Mouse (Mus musculus) CH12.LX (cell line): ENCODE measurements around the gene Letmd1.

Source experiments
- CTCF ChIP-seq, 2 experiments: IDR thresholded peaks in 1 of 2; conservative IDR thresholded peaks in 1 of 2; 2 replicates each; pipeline ENCODE4 v1.5.1; 2011 to 2012; ENCODE audit warnings: low read depth in 2 of 2, low read length in 2 of 2, improper control_type of control experiment in 1 of 2, inconsistent platforms in 1 of 2, mild to moderate bottlenecking in 1 of 2, moderate library complexity in 1 of 2
- E2F4 ChIP-seq: IDR thresholded peaks from 2 replicates; pipeline ENCODE4 v1.6.1; 2011; ENCODE audit warnings: low read depth, low read length, improper control_type of control experiment; ENCODE audit not compliant: insufficient replicate concordance
- JUND ChIP-seq: conservative IDR thresholded peaks from 2 replicates; pipeline ENCODE4 v1.6.1; 2011; ENCODE audit warnings: low read depth, low read length, improper control_type of control experiment
- MAZ ChIP-seq: IDR thresholded peaks from 2 replicates; pipeline ENCODE4 v1.6.1; 2012; ENCODE audit warnings: low read depth, mild to moderate bottlenecking, inconsistent platforms, low read length, improper control_type of control experiment, moderate library complexity
- MXI1 ChIP-seq: IDR thresholded peaks from 2 replicates; pipeline ENCODE4 v1.6.1; 2011; ENCODE audit warnings: mild to moderate bottlenecking, low read depth, low read length, improper control_type of control experiment
- POLR2A ChIP-seq: IDR thresholded peaks from 2 replicates; pipeline ENCODE4 v1.6.1; 2011; ENCODE audit warnings: low read depth, mild to moderate bottlenecking, improper control_type of control experiment, low read length
- UBTF ChIP-seq: IDR thresholded peaks from 2 replicates; pipeline ENCODE4 v1.6.1; 2012; ENCODE audit warnings: low read depth, mild to moderate bottlenecking, inconsistent platforms, low read length, improper control_type of control experiment, moderate library complexity
- ZC3H11A ChIP-seq: IDR thresholded peaks from 2 replicates; pipeline ENCODE4 v1.6.1; 2012; ENCODE audit warnings: low read depth, mild to moderate bottlenecking, inconsistent platforms, low read length, improper control_type of control experiment

- TF ChIP-seq POLR2A = no peak
- no peak for TF ChIP-seq JUND
- TF ChIP-seq ZC3H11A = no peak
- no peak for TF ChIP-seq E2F4
- TF ChIP-seq MAZ = no peak
- no peak for TF ChIP-seq UBTF
- TF ChIP-seq CTCF (conservative IDR thresholded peaks at IDR 0.05 in 1 of 2, IDR thresholded peaks at IDR 0.05 in 1 of 2; ENCODE audit: low read depth in 2 of 2, low read length in 2 of 2) = no peak
- no peak for TF ChIP-seq MXI1
Measured at GRCm38 (mm10) chr15:100460942-100461341, 7.9 kb upstream of the Letmd1 start.
